ENCODE assay signal across 14 mouse cellular contexts in genomic region chr1:77824716-77825387, GRCm38 (mm10).
DNase-seq lines count a peak whose midpoint lies in the region; ATAC-seq and TF ChIP-seq lines count a peak whose summit lies in the region.
"Had no signal": no experiment of that assay in that cellular context is flagged by ENCODE, and none has a peak within 500 bp of the region (broad histone marks: within the 10 kb centered on the region; RNA-seq: fewer than 3 reads in every experiment).

No protein-coding gene starts in this region.

- 28% methylated on average over 5 of the region's 5 CpGs for WGBS in kidney, embryonic 15.5 days
- WGBS in neural tube, embryonic 15.5 days: 28% methylated on average over 5 of the region's 5 CpGs
- WGBS in intestine, postnatal 0 days: 62% methylated on average over 5 of the region's 5 CpGs

- TF ChIP-seq CTCF in intestine, postnatal 0 days (IDR thresholded peaks at IDR 0.05; ENCODE audit: low read depth): no peak

- no peaks in the 10 kb centered on the region for H3K27me3 ChIP-seq in kidney, embryonic 15.5 days
- H3K27me3 ChIP-seq in neural tube, embryonic 15.5 days (replicated peaks): no peaks in the 10 kb centered on the region
- H3K27me3 ChIP-seq in intestine, postnatal 0 days (replicated peaks; ENCODE audit: control insufficient read depth, insufficient read depth, low read length): no peaks in the 10 kb centered on the region

- H3K4me3 ChIP-seq in kidney, embryonic 15.5 days (replicated peaks): no peak overlapping the region
- no peak overlapping the region for H3K4me3 ChIP-seq in neural tube, embryonic 15.5 days (replicated peaks)
- H3K4me3 ChIP-seq in intestine, postnatal 0 days (ENCODE audit: low read depth, low read length): no peak overlapping the region
- H3K4me3 ChIP-seq: erythroblast, embryonic 14.5 days; limb, embryonic 10.5 days had no signal

- H3K9me3 ChIP-seq in kidney, embryonic 15.5 days (replicated peaks): no peaks in the 10 kb centered on the region
- no peaks in the 10 kb centered on the region for H3K9me3 ChIP-seq in neural tube, embryonic 15.5 days (replicated peaks)
- no peaks in the 10 kb centered on the region for H3K9me3 ChIP-seq in intestine, postnatal 0 days (ENCODE audit: control insufficient read depth)
- H3K9me3 ChIP-seq: limb, embryonic 10.5 days had no signal

- H3K36me3 ChIP-seq in kidney, embryonic 15.5 days: no peaks in the 10 kb centered on the region
- no peaks in the 10 kb centered on the region for H3K36me3 ChIP-seq in neural tube, embryonic 15.5 days
- H3K36me3 ChIP-seq in intestine, postnatal 0 days (ENCODE audit: control insufficient read depth, insufficient read depth): no peaks in the 10 kb centered on the region
- H3K36me3 ChIP-seq: limb, embryonic 10.5 days had no signal

- no peak for ATAC-seq in kidney, embryonic 15.5 days (replicated peaks; ENCODE audit: low FRiP score)
- peak; percentile 87 for ATAC-seq in frontal cortex, adult (ENCODE audit: low TSS enrichment)
- ATAC-seq in neural tube, embryonic 15.5 days (ENCODE audit: low FRiP score): no peak
- no peak for ATAC-seq in intestine, postnatal 0 days

- H3K27ac ChIP-seq in kidney, embryonic 15.5 days: peak overlapping the region; percentile 39; the same call in 1 of the 2 replicates
- no peak overlapping the region for H3K27ac ChIP-seq in neural tube, embryonic 15.5 days (replicated peaks)
- no peak overlapping the region for H3K27ac ChIP-seq in intestine, postnatal 0 days (ENCODE audit: low read depth, low read length)
- H3K27ac ChIP-seq: limb, embryonic 10.5 days had no signal

- H3K4me1 ChIP-seq in kidney, embryonic 15.5 days: peaks cover 15% of the 10 kb centered on the region
- H3K4me1 ChIP-seq in neural tube, embryonic 15.5 days: peaks cover 17% of the 10 kb centered on the region
- H3K4me1 ChIP-seq in intestine, postnatal 0 days (replicated peaks; ENCODE audit: control insufficient read depth, insufficient read depth, low read length): no peaks in the 10 kb centered on the region

- peak overlapping the region; percentile 38; the same call in 1 of the 2 replicates for H3K4me2 ChIP-seq in kidney, embryonic 15.5 days
- H3K4me2 ChIP-seq in neural tube, embryonic 15.5 days: peak overlapping the region; percentile 32
- no peak overlapping the region for H3K4me2 ChIP-seq in intestine, postnatal 0 days (replicated peaks; ENCODE audit: low read depth)

- no peak overlapping the region for H3K9ac ChIP-seq in kidney, embryonic 15.5 days
- no peak overlapping the region for H3K9ac ChIP-seq in neural tube, embryonic 15.5 days (replicated peaks)
- no peak overlapping the region for H3K9ac ChIP-seq in intestine, postnatal 0 days (ENCODE audit: low read depth, low read length)

- DNase-seq in kidney, postnatal 36 days: no peak
- DNase-seq in layer of hippocampus, postnatal 36 days: peak; percentile 23 to 29
- DNase-seq in thymus, postnatal 36 days: no peak
- DNase-seq in kidney, adult 9 months: no peak
- DNase-seq: adrenal gland, postnatal 36 days; B cell, adult 2 months; heart, adult 18-20 months; lung, adult 18-20 months had no signal

Comparison
In these comparisons a context has a peak if more than half of its experiments do, and no peak if none do; other contexts are left out.
1. DNase-seq: peak in layer of hippocampus, postnatal 36 days (2 of 2); none in kidney, postnatal 36 days (0 of 2), thymus, postnatal 36 days (0 of 2) and kidney, adult 9 months (single experiment).